Mouse (Mus musculus) bone marrow, adult 2 months (tissue): ENCODE measurements around the gene Dlgap1. TPM values are rescaled to one million over a fixed set of nuclear protein-coding genes. Genes with fewer than 3 reads are reported as not detected.

Experiments
- H3K27ac ChIP-seq: fragments of 200-500 bp; 2 replicates; pipeline ENCODE4 v1.5.1; 2012; ENCODE audit warnings: low read depth, mild to moderate bottlenecking, control low read depth, inconsistent platforms, low read length; ENCODE audit not compliant: control insufficient read depth, poor library complexity, insufficient read depth
- H3K4me1 ChIP-seq: fragments of 200-500 bp; 2 replicates; pipeline ENCODE4 v1.6.1; 2011; ENCODE audit warnings: low read length; ENCODE audit not compliant: control insufficient read depth, insufficient read depth
- H3K4me3 ChIP-seq: fragments of 200-500 bp; replicated peaks from 2 replicates; pipeline ENCODE3; 2011; ENCODE audit warnings: mild to moderate bottlenecking, low read depth, low read length, control low read depth; ENCODE audit not compliant: control insufficient read depth
- CTCF ChIP-seq: fragments of 200-500 bp; IDR thresholded peaks from 2 replicates; pipeline ENCODE4 v1.5.1; 2011; ENCODE audit warnings: low read length, control low read depth; ENCODE audit not compliant: control insufficient read depth, insufficient read depth
- POLR2A ChIP-seq: fragments of 200-500 bp; IDR thresholded peaks from 2 replicates; pipeline ENCODE4 v1.6.1; 2011; ENCODE audit warnings: low read depth, mild to moderate bottlenecking, control low read depth, low read length, borderline replicate concordance; ENCODE audit not compliant: control insufficient read depth
- WGBS: fragments of 180-500 bp; shearing (Covaris S2); methylation state at CpG from one replicate; pipeline ENCODE4 v1.1.7; 2018; 5-methylcytosine and 5-hydroxymethylcytosine counted together
- polyA plus RNA-seq: library from polyadenylated mRNA; stranded (reverse); fragments of >200 nt; gene quantifications from 2 replicates; pipeline ENCODE4 v1.2.4, GENCODE M21; 2011; ENCODE audit warnings: low replicate concordance; ENCODE audit not compliant: missing spikeins, insufficient read depth, insufficient read length

The Dlgap1 gene
- polyA plus RNA-seq, 1 experiment = not detected

DNA sequence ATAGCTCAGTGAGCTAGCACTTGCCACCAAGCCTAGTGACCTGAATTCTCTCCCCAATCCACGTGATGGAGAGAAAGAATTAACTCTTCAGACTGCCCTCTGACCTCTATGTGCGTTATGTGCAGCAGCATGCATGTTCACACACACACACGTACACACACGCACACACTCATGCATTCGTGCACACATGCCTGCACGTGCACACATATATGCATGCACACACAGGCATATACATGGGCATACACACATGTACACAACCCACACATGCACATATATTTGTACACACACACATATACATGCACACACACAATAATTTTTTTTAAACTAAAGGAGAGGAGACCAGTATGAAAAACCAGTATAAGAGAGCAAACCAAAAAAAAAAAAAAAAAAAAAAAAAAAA lies 465.7 kb downstream of the Dlgap1 start:
- WGBS = 76% methylated on average over 6 of the region's 6 CpGs
- TF ChIP-seq CTCF (no peak), POLR2A (no peak)
- Histone ChIP-seq H3K4me3 (no peak overlapping the region), H3K27ac (no peak overlapping the region), H3K4me1 (peaks cover 1% of the 10 kb centered on the region; the same call in 1 of the 2 replicates)

DNA sequence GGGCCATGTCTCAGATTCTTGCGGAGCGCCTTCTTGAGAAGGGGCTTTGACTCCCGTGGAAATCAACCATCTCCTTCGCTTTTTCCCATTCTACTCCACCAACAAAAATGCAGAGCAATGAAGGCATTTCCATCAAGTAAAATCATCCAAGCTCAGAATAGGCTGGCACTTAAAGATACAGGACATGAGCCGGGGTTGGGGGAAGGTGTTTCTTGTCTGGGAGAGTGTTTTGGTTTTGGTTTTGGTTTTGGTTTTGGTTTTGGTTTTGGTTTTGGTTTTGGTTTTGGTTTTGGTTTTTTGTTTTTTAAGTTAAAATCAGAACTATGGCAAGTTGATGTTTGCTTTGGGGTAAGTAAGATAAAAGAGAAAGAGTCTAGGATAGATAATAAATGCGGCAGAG lies 466.7 kb downstream of the Dlgap1 start:
- Histone ChIP-seq H3K4me1 (peaks cover 1% of the 10 kb centered on the region; the same call in 1 of the 2 replicates), H3K4me3 (no peak overlapping the region), H3K27ac (no peak overlapping the region)
- WGBS = 87% methylated on average over 6 of the region's 6 CpGs
- no peak for TF ChIP-seq CTCF
- no peak for TF ChIP-seq POLR2A

DNA sequence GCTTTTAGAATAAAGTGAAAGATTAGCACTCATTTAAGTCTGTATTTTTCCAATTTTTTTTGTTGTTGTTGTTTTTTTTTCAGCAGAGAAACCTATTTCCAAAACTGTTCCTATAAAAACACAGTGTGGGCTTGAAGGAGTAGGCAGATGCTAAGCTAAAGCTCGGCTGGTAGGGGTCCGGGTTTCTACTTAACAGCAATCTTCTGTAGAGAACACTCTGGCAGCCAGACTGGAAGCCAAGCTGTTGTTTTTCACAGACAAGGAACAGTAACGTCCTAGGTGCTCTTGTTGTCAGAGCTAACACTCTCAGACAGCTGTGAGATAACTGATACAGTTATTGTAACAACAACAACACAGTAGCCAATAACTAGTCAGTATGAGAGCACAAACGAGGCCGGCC lies 468.4 kb downstream of the Dlgap1 start:
- H3K4me3 ChIP-seq = no peak overlapping the region
- peaks cover 1% of the 10 kb centered on the region; the same call in 1 of the 2 replicates for H3K4me1 ChIP-seq
- H3K27ac ChIP-seq = no peak overlapping the region
- TF ChIP-seq POLR2A (no peak), CTCF (no peak)
- 81% methylated on average over 5 of the region's 5 CpGs for WGBS

DNA sequence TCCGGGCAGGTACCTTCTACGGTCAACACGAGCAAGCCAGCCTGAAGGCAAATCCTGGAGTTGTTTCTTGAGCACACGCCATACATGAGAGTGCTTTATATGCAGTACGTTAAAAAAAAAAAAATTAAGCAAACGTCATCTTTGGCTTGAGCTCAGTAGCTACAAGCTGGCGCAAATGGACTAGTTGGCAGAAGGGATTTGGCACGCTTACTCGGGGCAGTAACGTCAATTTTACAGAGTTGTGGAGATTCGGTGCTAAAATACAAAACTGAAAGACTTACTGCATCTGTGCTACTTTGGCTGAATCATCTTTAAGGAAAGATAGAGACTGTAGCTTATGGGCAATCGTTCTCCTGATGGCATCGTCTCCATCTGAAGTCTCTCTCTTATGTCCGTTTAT lies 474.1 kb downstream of the Dlgap1 start:
- H3K27ac ChIP-seq = no peak overlapping the region
- H3K4me3 ChIP-seq = no peak overlapping the region
- H3K4me1 ChIP-seq = no peaks in the 10 kb centered on the region
- 89% methylated on average over 14 of the region's 14 CpGs for WGBS
- no peak for TF ChIP-seq CTCF
- no peak for TF ChIP-seq POLR2A

DNA sequence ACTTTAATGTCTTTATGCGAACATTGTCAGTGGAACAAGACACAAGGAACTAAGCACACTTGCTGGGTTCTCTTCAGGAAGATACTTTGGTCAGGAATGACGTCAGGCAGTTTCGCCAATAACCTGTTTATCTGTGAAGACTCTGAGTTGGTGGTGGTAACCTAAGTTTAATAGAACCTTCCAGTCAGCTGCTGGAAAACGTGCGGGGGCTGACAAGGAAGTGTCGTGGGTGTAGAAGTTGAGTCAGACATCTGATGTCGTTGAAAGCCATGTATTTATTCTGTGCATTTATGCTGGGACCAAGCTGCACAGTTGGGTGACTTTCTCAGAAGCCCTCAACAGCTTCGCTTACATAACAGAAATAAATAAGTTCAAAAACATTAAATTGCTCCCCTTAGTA lies 477.6 kb downstream of the Dlgap1 start:
- TF ChIP-seq POLR2A = no peak
- no peak for TF ChIP-seq CTCF
- H3K4me1 ChIP-seq = no peaks in the 10 kb centered on the region
- no peak overlapping the region for H3K4me3 ChIP-seq
- no peak overlapping the region for H3K27ac ChIP-seq
- WGBS = 68% methylated on average over 8 of the region's 8 CpGs

DNA sequence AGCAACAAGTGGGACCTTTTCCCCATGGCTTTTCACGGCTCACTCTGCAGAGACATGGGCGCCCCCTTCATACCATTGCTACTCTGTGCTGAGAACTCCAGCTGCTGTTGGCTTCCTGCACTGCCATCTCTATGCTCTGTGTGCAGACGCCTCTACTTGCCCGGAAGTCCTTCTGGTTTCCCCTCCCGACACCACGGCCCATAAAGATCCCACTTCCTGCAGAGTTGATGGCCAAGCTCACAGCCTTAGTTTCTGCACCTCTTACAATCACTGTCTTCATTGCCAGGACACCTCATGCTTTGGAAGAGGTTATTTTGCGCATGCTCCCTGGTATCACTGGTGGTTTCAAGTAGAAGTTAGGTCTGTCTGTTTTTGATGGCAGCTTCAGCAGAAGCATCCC lies 486.2 kb downstream of the Dlgap1 start:
- Histone ChIP-seq H3K4me1 (no peaks in the 10 kb centered on the region; the same call in 1 of the 2 replicates), H3K4me3 (no peak overlapping the region), H3K27ac (no peak overlapping the region)
- 43% methylated on average over 7 of the region's 7 CpGs for WGBS
- TF ChIP-seq POLR2A = no peak
- no peak for TF ChIP-seq CTCF

DNA sequence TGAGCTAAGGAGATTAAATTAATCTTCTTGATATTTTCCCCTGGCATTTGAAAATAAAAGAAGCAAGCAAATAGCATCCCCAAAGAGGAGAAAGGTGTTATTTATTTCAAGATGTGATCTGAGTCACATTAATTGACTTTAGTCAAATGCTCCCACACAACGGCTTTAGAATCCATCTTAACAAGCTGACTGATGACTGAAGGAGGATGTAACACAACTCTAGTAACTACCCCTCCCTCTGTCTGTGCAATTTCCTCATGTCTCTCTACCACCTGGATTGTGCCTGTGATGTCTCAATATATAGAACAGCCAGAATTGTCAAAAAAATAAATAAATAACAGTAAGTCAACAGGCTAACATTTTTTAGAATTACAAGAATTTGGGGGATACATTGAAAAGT lies 488.2 kb downstream of the Dlgap1 start:
- WGBS = 67% methylated on average over 1 of the region's 1 CpGs
- Histone ChIP-seq H3K4me3 (no peak overlapping the region), H3K27ac (no peak overlapping the region), H3K4me1 (no peaks in the 10 kb centered on the region; the same call in 1 of the 2 replicates)
- no peak for TF ChIP-seq CTCF
- no peak for TF ChIP-seq POLR2A

DNA sequence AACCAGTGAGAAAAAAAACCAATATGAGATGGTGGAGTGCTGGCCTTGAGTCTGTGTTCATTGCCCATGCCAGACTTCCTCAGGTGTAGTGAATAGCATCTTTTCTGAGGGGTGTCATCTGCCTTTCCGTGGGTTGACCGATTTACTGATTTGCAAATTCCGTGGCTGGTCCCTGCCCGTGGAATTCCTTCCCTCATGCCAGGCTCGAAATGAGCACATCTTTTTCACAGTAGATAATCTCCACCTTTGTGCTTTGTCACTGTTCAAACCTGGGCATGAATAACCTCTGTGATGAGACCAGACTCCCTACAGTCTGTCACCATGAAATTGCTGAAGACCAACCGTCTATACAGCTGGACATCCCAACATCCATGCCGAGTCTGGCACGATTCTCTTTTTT lies 493.4 kb downstream of the Dlgap1 start:
- TF ChIP-seq CTCF (no peak), POLR2A (no peak)

DNA sequence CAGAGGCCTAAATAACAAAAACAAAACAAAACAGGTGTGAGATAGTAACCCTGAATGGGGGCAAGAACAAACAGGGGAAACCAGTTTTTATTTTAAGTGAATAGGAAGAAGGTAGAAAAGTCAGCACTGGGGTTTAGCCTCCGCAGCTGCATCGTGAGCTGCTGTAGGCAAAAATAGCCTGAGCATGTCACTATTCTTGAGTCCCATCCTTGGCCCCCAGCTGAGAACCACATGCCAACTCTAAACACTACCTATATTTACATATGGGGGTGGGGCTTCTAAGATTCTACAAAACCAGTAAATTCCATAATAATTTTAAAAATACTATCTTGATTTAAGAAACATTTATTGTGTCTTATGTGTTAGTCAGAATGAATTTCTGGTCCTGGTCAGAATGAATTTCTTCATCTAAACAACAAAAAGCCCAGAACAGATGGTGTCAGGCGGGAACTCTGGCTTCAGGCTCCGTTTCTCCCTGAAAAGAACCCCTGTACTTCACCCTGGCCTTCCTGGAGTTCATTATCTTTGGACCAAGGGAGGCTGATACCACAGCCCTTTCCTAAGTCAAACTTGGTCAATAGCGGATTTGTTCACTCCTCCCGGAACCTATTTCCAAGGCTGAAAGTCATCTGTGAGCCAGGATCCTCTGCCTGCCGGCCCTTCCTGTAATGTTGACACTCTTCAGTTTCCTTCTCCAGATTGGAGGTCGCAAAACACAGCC lies 494.1 kb downstream of the Dlgap1 start:
- TF ChIP-seq CTCF = no peak
- TF ChIP-seq POLR2A = no peak

More for the DNA sequence above, 493.4 kb downstream of the Dlgap1 start:
- Histone ChIP-seq H3K4me1 (no peaks in the 10 kb centered on the region), H3K4me3 (no peak overlapping the region), H3K27ac (no peak overlapping the region)
- 84% methylated on average over 8 of the region's 8 CpGs for WGBS

More for the DNA sequence above, 494.1 kb downstream of the Dlgap1 start:
- H3K4me3 ChIP-seq = no peak overlapping the region
- H3K27ac ChIP-seq = no peak overlapping the region
- H3K4me1 ChIP-seq = no peaks in the 10 kb centered on the region
- WGBS = 76% methylated on average over 8 of the region's 8 CpGs
